Mouse (Mus musculus) kidney, embryonic 16.5 days (tissue): ENCODE measurements around the gene Mtf2. TPM values are rescaled to one million over a fixed set of nuclear protein-coding genes. Genes with fewer than 3 reads are reported as not detected.

Experiments
- ATAC-seq: fragments of 200-750 bp; cut with Nextera tagmentation; 2 replicates; pipeline ENCODE4 v1.8.0; 2017; ENCODE audit warnings: moderate TSS enrichment; ENCODE audit not compliant: low FRiP score, low TSS enrichment
- H3K27ac ChIP-seq: fragments of 300-500 bp; sonication (generic); 2 replicates; pipeline ENCODE4 v1.5.1; 2014; ENCODE audit warnings: low read length
- H3K27me3 ChIP-seq: fragments of 300-500 bp; sonication (generic); 2 replicates; pipeline ENCODE4 v1.6.1; 2014; ENCODE audit warnings: low read length, control low read depth, mixed read lengths; ENCODE audit not compliant: insufficient read depth
- H3K36me3 ChIP-seq: fragments of 300-500 bp; sonication (generic); 2 replicates; pipeline ENCODE4 v1.6.1; 2014; ENCODE audit warnings: low read length, control low read depth, mixed read lengths; ENCODE audit not compliant: insufficient read depth
- H3K4me1 ChIP-seq: fragments of 300-500 bp; sonication (generic); 2 replicates; pipeline ENCODE4 v1.6.1; 2014; ENCODE audit warnings: low read length, control low read depth, mixed read lengths; ENCODE audit not compliant: insufficient read depth
- H3K4me2 ChIP-seq: fragments of 300-500 bp; sonication (generic); replicated peaks from 2 replicates; pipeline ENCODE4 v1.6.1; 2014; ENCODE audit warnings: low read depth, low read length
- H3K4me3 ChIP-seq: fragments of 300-500 bp; sonication (generic); 2 replicates; pipeline ENCODE4 v1.5.1; 2014; ENCODE audit warnings: mild to moderate bottlenecking, low read length
- H3K9ac ChIP-seq: fragments of 300-500 bp; sonication (generic); replicated peaks from 2 replicates; pipeline ENCODE4 v1.6.1; 2014; ENCODE audit warnings: low read length
- H3K9me3 ChIP-seq: fragments of 300-500 bp; sonication (generic); 2 replicates; pipeline ENCODE4 v1.6.1; 2016; ENCODE audit warnings: low read length, control low read depth
- WGBS: fragments of 180-500 bp; shearing (Covaris S2); extraction: QIAGEN DNeasy Blood & Tissue Kit; methylation state at CpG from one replicate; pipeline ENCODE4 v1.1.7; 2014; 5-methylcytosine and 5-hydroxymethylcytosine counted together
- polyA plus RNA-seq: library from polyadenylated mRNA; unstranded; fragments of >200 nt; fragmentation: Nextera tagmentation; extraction: Ambion mirVana; gene quantifications from 2 replicates; pipeline ENCODE4 v1.2.1, GENCODE M21; 2015

Mtf2 gene
- polyA plus RNA-seq, 1 experiment from 2014 or later: 91.5 TPM

- no peak overlapping the region for H3K27ac ChIP-seq
- H3K36me3 ChIP-seq: no peaks in the 10 kb centered on the region
- no peaks in the 10 kb centered on the region for H3K27me3 ChIP-seq
- 92% methylated on average over 4 of the region's 4 CpGs for WGBS
- no peak overlapping the region for H3K4me3 ChIP-seq
- no peak for ATAC-seq
- H3K9ac ChIP-seq: no peak overlapping the region
- H3K4me2 ChIP-seq: no peak overlapping the region
- H3K9me3 ChIP-seq: no peaks in the 10 kb centered on the region
- H3K4me1 ChIP-seq: no peaks in the 10 kb centered on the region
These were observed 52.2 kb downstream of the Mtf2 start for GRCm38 (mm10) chr5:108117693-108118092.

GRCm38 (mm10) chr5:108120221-108120900 is 54.9 kb downstream of the Mtf2 start:
- H3K4me2 ChIP-seq: no peak overlapping the region
- ATAC-seq: no peak

GRCm38 (mm10) chr5:108131849-108132440 is 66.5 kb downstream of the Mtf2 start:
- 0 out of 2 replicates have a peak, but pooled peaks cover 7% of the 10 kb centered on the region for H3K4me1 ChIP-seq
- H3K27me3 ChIP-seq: no peaks in the 10 kb centered on the region
- H3K36me3 ChIP-seq: 0 out of 2 replicates have a peak, but pooled peaks cover 3% of the 10 kb centered on the region
- no peak for ATAC-seq
- H3K4me2 ChIP-seq: peak overlapping the region; percentile 68
- no peaks in the 10 kb centered on the region for H3K9me3 ChIP-seq
- peak overlapping the region; percentile 96 for H3K4me3 ChIP-seq
- WGBS: under 1% methylated on average over 32 of the region's 32 CpGs
- peak overlapping the region; percentile 86 for H3K9ac ChIP-seq
- peak overlapping the region; percentile 94 for H3K27ac ChIP-seq

More at GRCm38 (mm10) chr5:108120221-108120900, 54.9 kb downstream of the Mtf2 start:
- no peak overlapping the region for H3K27ac ChIP-seq
- H3K4me3 ChIP-seq: no peak overlapping the region
- H3K9ac ChIP-seq: no peak overlapping the region
- no peaks in the 10 kb centered on the region for H3K36me3 ChIP-seq
- no peaks in the 10 kb centered on the region for H3K4me1 ChIP-seq
- no peaks in the 10 kb centered on the region for H3K27me3 ChIP-seq
- 86% methylated on average over 9 of the region's 9 CpGs for whole genome bisulfite sequencing
- H3K9me3 ChIP-seq: no peaks in the 10 kb centered on the region

- Histone ChIP-seq H3K27ac (peak within 1 kb of the TSS; percentile 94), H3K4me3 (peak within 1 kb of the TSS; percentile 96), H3K4me1 (0 out of 2 replicates have a peak, but pooled peaks cover 7% of the 10 kb centered on the region), H3K9me3 (no peaks in the 10 kb centered on the region), H3K9ac (peak within 1 kb of the TSS; percentile 86), H3K4me2 (peak within 1 kb of the TSS; percentile 70), H3K27me3 (no peaks in the 10 kb centered on the region), H3K36me3 (0 out of 2 replicates have a peak, but pooled peaks cover 2% of the 10 kb centered on the region)
- under 1% methylated on average over 65 of the region's 65 CpGs for WGBS
- ATAC-seq: peak; percentile 99
These were observed 67.2 kb downstream of the Mtf2 start, which contains the start of the genes Tmed5 and Ccdc18 for GRCm38 (mm10) chr5:108132441-108133243. Gene Tmed5 (minus strand): TSS chr5:108132620. Gene Ccdc18 (plus strand): TSS chr5:108132875.

GRCm38 (mm10) chr5:108152592-108152991 is 87.1 kb downstream of the Mtf2 start:
- no peak for ATAC-seq
- no peaks in the 10 kb centered on the region for H3K27me3 ChIP-seq
- H3K4me2 ChIP-seq: no peak overlapping the region
- no peaks in the 10 kb centered on the region for H3K4me1 ChIP-seq
- H3K4me3 ChIP-seq: no peak overlapping the region
- no peaks in the 10 kb centered on the region for H3K9me3 ChIP-seq
- no peak overlapping the region for H3K27ac ChIP-seq
- 87% methylated on average over 1 of the region's 1 CpGs for WGBS
- 0 out of 2 replicates have a peak, but pooled peaks cover 4% of the 10 kb centered on the region for H3K36me3 ChIP-seq
- H3K9ac ChIP-seq: no peak overlapping the region

Other genes starting within 250 kb of the Mtf2 start
- 0.15 and 0.33 TPM in 2 replicates for gene Ube2d2b, start 235.6 kb upstream of the Mtf2 start, polyA plus RNA-seq
- 76.5 and 79.9 TPM in 2 replicates for gene Evi5, start 190.6 kb upstream of the Mtf2 start, polyA plus RNA-seq
- gene Rpl5, start 165.2 kb upstream of the Mtf2 start, polyA plus RNA-seq: 81.1 and 82.6 TPM in 2 replicates
- gene Fam69a, start 78.6 kb upstream of the Mtf2 start, polyA plus RNA-seq: 19.6 and 20.8 TPM in 2 replicates
- 40.3 and 42.0 TPM in 2 replicates for gene Tmed5, start 66.9 kb downstream of the Mtf2 start, polyA plus RNA-seq
- 7.2 and 13.5 TPM in 2 replicates for gene Ccdc18, start 67.2 kb downstream of the Mtf2 start, polyA plus RNA-seq
- 43.9 and 46.5 TPM in 2 replicates for gene Dr1, start 203.2 kb downstream of the Mtf2 start, polyA plus RNA-seq
- 7.3 and 7.5 TPM in 2 replicates for gene Pigg, start 246.9 kb downstream of the Mtf2 start, polyA plus RNA-seq